Mouse (Mus musculus): Measurements from ENCODE around the gene Pigr.

Gene Pigr

DNA sequence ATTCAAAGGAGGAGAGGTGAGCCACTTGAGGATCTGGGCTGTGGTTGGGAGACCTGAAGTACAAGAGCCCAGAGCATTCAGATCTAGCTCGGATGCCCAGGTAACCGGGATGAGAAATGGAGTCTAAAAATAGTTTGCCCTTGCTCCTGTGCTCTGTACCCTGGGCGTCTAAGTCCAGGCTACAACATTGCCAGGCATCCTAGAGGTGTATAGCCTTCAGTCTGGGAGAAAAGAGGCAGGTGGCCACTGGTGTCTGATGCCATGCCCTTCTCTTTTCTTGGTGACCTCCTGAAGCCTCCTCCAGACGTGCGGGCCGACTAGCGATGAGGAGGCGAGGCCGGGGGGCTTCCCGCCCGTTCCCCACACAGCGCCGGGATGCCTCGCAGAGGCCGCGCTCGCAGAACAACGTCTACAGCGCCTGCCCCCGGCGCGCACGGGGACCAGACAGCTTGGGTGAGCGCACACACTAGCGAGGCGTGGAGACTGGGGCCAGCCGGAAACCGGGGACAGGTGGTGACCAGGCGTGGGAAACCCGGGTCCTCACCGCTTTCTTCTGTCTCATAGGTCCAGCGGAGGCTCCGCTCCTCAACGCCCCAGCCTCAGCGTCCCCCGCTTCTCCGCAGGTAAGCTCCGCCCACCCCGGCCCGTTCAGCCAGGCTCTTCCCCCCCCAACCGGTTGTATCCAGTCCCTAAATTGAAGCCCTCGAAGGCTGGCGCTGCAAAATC, 51.6 kb downstream of the Pigr start:
- DNase-seq = peak; percentile 25

GRCm38 (mm10) chr1:130879927-130880326, 53.4 kb downstream of the Pigr start:
- DNase-seq = no peak

DNA sequence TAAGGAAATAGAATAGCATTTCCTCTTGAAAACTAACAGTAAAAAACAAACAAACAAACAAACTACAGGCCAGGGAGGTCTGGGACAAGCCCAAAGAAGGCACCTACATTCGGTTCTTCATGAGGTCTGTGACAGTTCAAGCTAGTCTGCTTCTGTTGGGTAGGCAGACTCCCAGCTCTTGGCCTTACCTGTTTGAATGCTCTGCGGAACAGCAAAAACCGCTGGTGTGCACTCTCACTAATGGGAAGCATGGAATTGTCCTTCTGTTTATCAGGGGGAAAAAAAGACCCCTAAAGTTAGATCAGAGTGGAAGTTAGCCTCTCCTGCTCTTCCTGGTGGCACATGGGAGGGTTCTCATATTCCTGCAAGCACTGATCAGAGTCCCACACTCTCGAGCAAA, 56.7 kb downstream of the Pigr start:
- DNase-seq = no peak

DNA sequence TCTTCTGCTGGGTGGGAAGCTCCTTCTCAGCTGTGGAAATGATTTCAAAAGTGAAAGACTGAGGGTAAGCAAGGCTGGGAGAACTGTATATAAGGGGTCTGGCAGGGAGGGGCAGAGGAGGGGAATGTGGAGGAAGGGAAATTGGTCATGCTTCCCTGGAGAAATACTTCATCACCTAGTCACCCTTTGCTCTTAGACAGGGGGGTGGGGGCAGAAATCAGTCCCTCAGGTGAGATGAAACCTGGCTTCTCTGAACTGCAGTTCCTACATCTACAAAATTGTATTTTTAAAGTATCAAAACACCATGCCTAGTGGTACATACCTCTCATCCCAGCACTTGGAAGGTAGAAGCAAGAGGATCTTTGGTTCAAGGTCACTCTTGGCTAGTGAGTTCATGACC, 60.9 kb downstream of the Pigr start, which contains the start of gene Il24:
TSS of gene Il24 (minus strand) at position 101 of the 400 bp plus-strand sequence.
- no peak for DNase-seq

GRCm38 (mm10) chr1:130892446-130892845, 66.0 kb downstream of the Pigr start:
- DNase-seq = no peak

- DNase-seq = no peak
Observed at GRCm38 (mm10) chr1:130893329-130894040, 67.0 kb downstream of the Pigr start.

DNA sequence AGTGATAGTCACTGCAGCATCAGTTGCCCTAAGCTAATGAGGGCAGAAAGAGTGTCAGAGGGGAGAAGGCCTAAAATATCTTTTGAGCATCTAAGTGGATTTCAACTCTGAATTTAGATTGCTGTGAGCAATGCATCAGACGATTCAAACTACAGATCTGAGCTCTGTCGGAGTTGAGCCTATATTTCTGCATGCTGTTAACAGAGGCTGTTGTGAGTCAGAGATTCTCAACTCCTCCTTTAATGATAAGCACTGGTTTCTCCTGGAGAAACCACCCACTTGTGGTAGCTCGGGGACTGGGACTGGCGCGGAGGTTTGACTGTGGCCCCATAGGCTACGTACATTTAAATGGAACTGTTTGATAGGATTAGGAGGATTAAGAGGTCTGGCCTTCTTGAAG, 68.0 kb downstream of the Pigr start:
- no peak for DNase-seq

Measured in right cerebral cortex, postnatal 14 days (tissue).